Mouse (Mus musculus): ENCODE data around the gene Gm12830.

Gm12830 gene

GRCm38 (mm10) chr4:114844600-114844999, 23.1 kb downstream of the Gm12830 start:
- DNase-seq (ENCODE audit: low spot score), result no peak

- DNase-seq (ENCODE audit: low spot score), result no peak
These were observed 24.1 kb downstream of the Gm12830 start for GRCm38 (mm10) chr4:114845622-114846021.

- no peak for DNase-seq (ENCODE audit: low spot score)
These were observed 25.2 kb downstream of the Gm12830 start for GRCm38 (mm10) chr4:114846723-114847122.

GRCm38 (mm10) chr4:114853968-114854367, 32.4 kb downstream of the Gm12830 start:
- DNase-seq (ENCODE audit: low spot score), result no peak

- DNase-seq (ENCODE audit: low spot score), result no peak
These were observed 36.9 kb downstream of the Gm12830 start for GRCm38 (mm10) chr4:114858426-114858825.

GRCm38 (mm10) chr4:114863166-114863565, 41.6 kb downstream of the Gm12830 start:
- DNase-seq (ENCODE audit: low spot score), result no peak

GRCm38 (mm10) chr4:114869765-114870490, 48.4 kb downstream of the Gm12830 start:
- no peak for DNase-seq (ENCODE audit: low spot score)

GRCm38 (mm10) chr4:114876441-114876972, 55.0 kb downstream of the Gm12830 start:
- DNase-seq (ENCODE audit: low spot score), result no peak

- no peak for DNase-seq (ENCODE audit: low spot score)
These were observed 60.7 kb downstream of the Gm12830 start for GRCm38 (mm10) chr4:114882232-114882631.

GRCm38 (mm10) chr4:114897853-114898252, 76.3 kb downstream of the Gm12830 start:
- DNase-seq (ENCODE audit: low spot score), result no peak

GRCm38 (mm10) chr4:114899885-114900284, 78.4 kb downstream of the Gm12830 start:
- no peak for DNase-seq (ENCODE audit: low spot score)

GRCm38 (mm10) chr4:114900866-114901642, 79.5 kb downstream of the Gm12830 start:
- DNase-seq (ENCODE audit: low spot score), result no peak

- no peak for DNase-seq (ENCODE audit: low spot score)
These were observed 80.3 kb downstream of the Gm12830 start for GRCm38 (mm10) chr4:114901643-114902351.

- DNase-seq (ENCODE audit: low spot score), result no peak
These were observed 81.3 kb downstream of the Gm12830 start for GRCm38 (mm10) chr4:114902641-114903421.

- DNase-seq (ENCODE audit: low spot score), result no peak
These were observed 81.9 kb downstream of the Gm12830 start for GRCm38 (mm10) chr4:114903422-114903782.

GRCm38 (mm10) chr4:114905501-114905900, 84.0 kb downstream of the Gm12830 start:
- no peak for DNase-seq (ENCODE audit: low spot score)
